ENCODE assay signal across 11 mouse cellular contexts in genomic region chr4:119911071-119911904, GRCm38 (mm10).
DNase-seq lines count a peak whose midpoint lies in the region; ATAC-seq and TF ChIP-seq lines count a peak whose summit lies in the region.
"Had no signal": no experiment of that assay in that cellular context is flagged by ENCODE, and none has a peak within 500 bp of the region (broad histone marks: within the 10 kb centered on the region; RNA-seq: fewer than 3 reads in every experiment).

No protein-coding gene starts in this region.

- TF ChIP-seq CTCF in intestine, postnatal 0 days (IDR thresholded peaks at IDR 0.05; ENCODE audit: low read depth): no peak

- H3K9me3 ChIP-seq in intestine, postnatal 0 days (ENCODE audit: control insufficient read depth): no peaks in the 10 kb centered on the region
- H3K9me3 ChIP-seq: forebrain, embryonic 10.5 days; neural tube, embryonic 13.5 days had no signal

- no peak overlapping the region for H3K4me2 ChIP-seq in intestine, postnatal 0 days (replicated peaks; ENCODE audit: low read depth)
- H3K4me2 ChIP-seq: liver, embryonic 11.5 days; neural tube, embryonic 13.5 days had no signal

- intact Hi-C loops in heart, postnatal 36 days (cut with DNase I): no loop called here

- WGBS in intestine, postnatal 0 days: 75% methylated on average over 13 of the region's 13 CpGs

- no peak overlapping the region for H3K9ac ChIP-seq in intestine, postnatal 0 days (ENCODE audit: low read depth, low read length)
- H3K9ac ChIP-seq: neural tube, embryonic 13.5 days had no signal

- H3K4me3 ChIP-seq in intestine, postnatal 0 days (ENCODE audit: low read depth, low read length): no peak overlapping the region
- H3K4me3 ChIP-seq: forebrain, embryonic 10.5 days; neural tube, embryonic 13.5 days had no signal

- H3K4me1 ChIP-seq in intestine, postnatal 0 days (replicated peaks; ENCODE audit: control insufficient read depth, insufficient read depth, low read length): no peaks in the 10 kb centered on the region
- H3K4me1 ChIP-seq: neural tube, embryonic 13.5 days had no signal

- DNase-seq in adrenal gland, adult 2 months: peak; percentile 45
- no peak for DNase-seq in adrenal gland, adult 18-20 months (ENCODE audit: low spot score in 2 of 2)
- DNase-seq in layer of hippocampus, adult 9-11 months: peak; percentile 78
- no peak for DNase-seq in layer of hippocampus, postnatal 36 days
- DNase-seq in cerebellum, adult 11 months: peak; percentile 53
- DNase-seq in heart, postnatal 36 days: peak; percentile 20 to 34
- no peak for DNase-seq in spleen, adult 12 weeks (ENCODE audit: low spot score)

- no peak overlapping the region for H3K27ac ChIP-seq in intestine, postnatal 0 days (ENCODE audit: low read depth, low read length)
- H3K27ac ChIP-seq: forebrain, embryonic 10.5 days; neural tube, embryonic 13.5 days had no signal

- H3K27me3 ChIP-seq in intestine, postnatal 0 days (replicated peaks; ENCODE audit: control insufficient read depth, insufficient read depth, low read length): no peaks in the 10 kb centered on the region
- H3K27me3 ChIP-seq: neural tube, embryonic 13.5 days had no signal

- ATAC-seq in intestine, postnatal 0 days: no peak

- no peaks in the 10 kb centered on the region for H3K36me3 ChIP-seq in intestine, postnatal 0 days (ENCODE audit: control insufficient read depth, insufficient read depth)
- H3K36me3 ChIP-seq: forebrain, embryonic 10.5 days; neural tube, embryonic 13.5 days had no signal

Comparison
In these comparisons a context has a peak if more than half of its experiments do, and no peak if none do; other contexts are left out.
1. DNase-seq: peak in adrenal gland, adult 2 months (single experiment), layer of hippocampus, adult 9-11 months (single experiment), cerebellum, adult 11 months (single experiment) and heart, postnatal 36 days (2 of 2); none in adrenal gland, adult 18-20 months (0 of 2), layer of hippocampus, postnatal 36 days (0 of 2) and spleen, adult 12 weeks (single experiment).